Mouse (Mus musculus) gastrocnemius, postnatal 10 days (tissue): ENCODE data around the gene Ccdc89. TPM values are rescaled to one million over a fixed set of nuclear protein-coding genes. Genes with fewer than 3 reads are reported as not detected.
A peak's percentile ranks its signal among the peaks of the same experiment; 100 is the strongest.

Source experiments
- DNase-seq: peaks from one replicate; pipeline ENCODE4 v3.0.0; 2021; ENCODE audit warnings: mixed read lengths
- total RNA-seq, 2 experiments: library from RNA; stranded (reverse); gene quantifications; 2 replicates each; pipeline ENCODE4 v1.2.3; 2021

Gene Ccdc89
- total RNA-seq, 2 experiments from 2014 or later, result 0.11 TPM; not detected in 1

DNA sequence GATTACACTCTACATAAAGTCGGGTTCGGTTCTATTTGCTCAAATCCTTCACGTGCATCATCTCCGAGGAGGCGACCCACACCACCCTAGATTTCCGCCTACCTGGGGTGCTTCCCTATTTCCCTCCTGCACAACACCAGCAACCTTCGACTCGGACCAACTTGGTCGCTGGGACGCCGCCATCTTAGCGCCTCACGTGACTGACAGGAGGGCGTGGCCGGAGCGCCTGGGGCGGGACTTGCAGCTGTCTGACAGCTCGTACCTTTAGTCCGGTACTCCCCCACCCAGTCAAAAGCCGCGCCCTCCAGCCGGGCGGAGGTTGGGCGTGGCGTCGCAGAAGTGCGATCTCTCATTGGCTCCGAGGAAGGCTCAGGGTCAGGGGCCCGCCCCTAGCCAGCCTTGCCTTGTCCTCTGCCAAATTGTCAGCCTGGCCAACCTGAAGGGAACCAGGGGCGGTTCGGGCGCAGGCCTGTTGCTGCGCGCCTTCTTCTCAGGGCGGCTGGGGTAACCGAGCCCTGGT is 49.5 kb downstream of the Ccdc89 start, which contains the start of gene Tmem126b:
TSS of gene Tmem126b (minus strand) at position 209 of the 520 bp plus-strand sequence.
- peak; percentile 98 for DNase-seq

DNA sequence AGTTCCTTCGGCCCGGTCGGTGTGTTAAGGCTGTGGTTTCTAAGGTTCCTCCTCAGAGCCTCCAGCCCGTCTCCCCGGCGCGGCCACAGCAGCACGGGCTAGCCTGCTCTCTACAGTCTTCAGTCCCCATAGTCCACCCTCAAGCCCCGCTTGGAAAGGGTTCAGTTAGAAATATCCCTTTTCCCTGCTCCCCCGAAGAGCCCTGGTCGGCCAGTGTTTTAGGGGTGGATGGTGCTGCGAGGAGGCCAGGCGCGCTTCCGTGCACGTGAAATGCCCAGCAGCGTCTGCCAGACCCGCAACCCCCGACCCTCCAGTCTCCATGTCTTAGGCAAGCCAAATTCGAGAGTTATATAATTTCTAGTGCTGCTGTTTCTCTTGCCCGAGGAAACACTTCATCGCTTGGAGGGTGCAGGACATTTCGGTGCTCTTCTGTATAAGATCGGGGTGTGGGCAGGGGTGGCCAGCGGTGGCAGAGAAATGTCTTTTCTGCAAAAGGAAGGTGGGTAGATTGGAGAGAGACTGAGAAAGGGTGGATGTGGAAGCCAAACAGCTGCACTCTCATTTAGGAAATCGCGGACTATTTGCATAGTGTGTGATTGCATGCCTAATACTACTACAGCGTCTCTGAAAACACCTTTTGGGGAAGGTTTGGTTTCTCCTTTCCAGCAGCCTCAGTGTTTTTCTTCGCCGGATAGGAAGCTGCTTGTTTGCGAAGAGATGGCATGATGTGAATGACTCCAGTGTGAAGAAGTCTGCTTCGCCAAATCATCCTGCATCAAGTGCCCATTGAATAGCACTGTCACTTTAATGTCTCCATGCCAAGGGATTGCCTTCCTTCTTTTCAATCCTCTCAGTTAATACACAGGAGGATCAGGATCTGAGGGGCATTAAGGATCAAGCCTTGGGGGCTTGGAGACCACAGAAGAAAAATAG is 50.2 kb downstream of the Ccdc89 start, which contains the start of gene Dlg2:
TSS of gene Dlg2 (plus strand) at position 360 of the 933 bp plus-strand sequence.
- DNase-seq, result no peak

Other genes starting within 250 kb of the Ccdc89 start
- under 1 TPM; 0.61 to 0.87 TPM for gene Ccdc83, start 160.8 kb upstream of the Ccdc89 start, total RNA-seq
- gene Sytl2, start 124.3 kb upstream of the Ccdc89 start, total RNA-seq, result 10 to 100 TPM; 75.0 to 91.4 TPM
- 10 to 100 TPM; 20.0 to 30.5 TPM for gene Crebzf, start 16.2 kb downstream of the Ccdc89 start, total RNA-seq
- 10 to 100 TPM; 67.8 to 83.8 TPM for gene Tmem126a, start 30.7 kb downstream of the Ccdc89 start, total RNA-seq
- 10 to 100 TPM; 13.2 to 14.0 TPM for gene Tmem126b, start 49.4 kb downstream of the Ccdc89 start, total RNA-seq
- 1 to 10 TPM; 1.8 to 3.4 TPM for gene Dlg2, start 50.1 kb downstream of the Ccdc89 start, total RNA-seq